Mouse (Mus musculus) spleen, embryonic (tissue): Measurements from ENCODE around the gene Nisch.

ENCODE experiments used
- CTCF ChIA-PET: fragments of 350-600 bp; sonication (Branson Sonifier 250); formaldehyde crosslinking; loops from one replicate; lab custom pipeline; 2022; lab: Charles Lee

Gene Nisch

DNA sequence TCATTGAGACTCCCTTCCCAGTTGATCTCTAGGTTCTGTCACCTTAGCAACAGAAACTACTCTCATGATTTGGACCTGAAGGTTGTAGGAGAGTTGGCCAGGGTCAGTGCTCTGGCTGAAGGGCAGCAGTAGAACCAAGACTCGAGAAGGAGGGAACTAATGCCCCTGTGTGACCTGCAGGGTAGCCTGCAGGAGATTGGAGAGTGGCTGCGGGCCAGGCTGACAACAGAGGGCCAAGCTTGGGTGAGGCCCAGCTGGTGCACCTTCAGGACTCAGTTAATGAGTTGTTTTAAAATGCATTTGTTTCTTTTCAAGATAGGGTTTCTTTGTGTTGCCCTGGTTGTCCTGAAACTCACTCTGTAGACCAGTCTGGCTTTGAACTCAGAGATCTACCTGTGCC, 51.7 kb downstream of the Nisch start:
- CTCF ChIA-PET = no interaction called here

- CTCF ChIA-PET = no interaction called here
These were observed 52.7 kb downstream of the Nisch start for GRCm38 (mm10) chr14:31164067-31164466.

DNA sequence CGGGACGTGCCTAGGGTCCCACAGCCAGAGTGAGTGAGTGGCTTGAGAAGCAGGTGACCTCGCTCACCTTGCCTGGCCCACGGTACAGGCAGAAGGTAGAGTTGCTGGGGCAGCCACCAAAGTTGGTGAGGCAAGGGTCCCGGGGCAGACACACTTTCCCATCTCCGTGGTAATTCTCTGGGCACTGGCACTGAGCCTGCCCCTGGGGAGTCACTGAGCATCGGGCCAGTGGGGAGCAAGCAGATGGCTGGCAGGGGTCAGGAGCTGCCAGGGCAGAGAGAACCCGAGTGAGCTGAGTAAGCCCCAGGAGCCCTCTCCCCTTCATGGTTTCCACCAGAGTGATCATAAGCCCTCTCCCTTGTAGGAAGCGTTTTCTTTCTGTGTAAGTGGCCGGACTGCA, 55.1 kb downstream of the Nisch start:
- CTCF ChIA-PET = no interaction called here

GRCm38 (mm10) chr14:31161191-31161590, 55.6 kb downstream of the Nisch start:
- CTCF ChIA-PET = no interaction called here

DNA sequence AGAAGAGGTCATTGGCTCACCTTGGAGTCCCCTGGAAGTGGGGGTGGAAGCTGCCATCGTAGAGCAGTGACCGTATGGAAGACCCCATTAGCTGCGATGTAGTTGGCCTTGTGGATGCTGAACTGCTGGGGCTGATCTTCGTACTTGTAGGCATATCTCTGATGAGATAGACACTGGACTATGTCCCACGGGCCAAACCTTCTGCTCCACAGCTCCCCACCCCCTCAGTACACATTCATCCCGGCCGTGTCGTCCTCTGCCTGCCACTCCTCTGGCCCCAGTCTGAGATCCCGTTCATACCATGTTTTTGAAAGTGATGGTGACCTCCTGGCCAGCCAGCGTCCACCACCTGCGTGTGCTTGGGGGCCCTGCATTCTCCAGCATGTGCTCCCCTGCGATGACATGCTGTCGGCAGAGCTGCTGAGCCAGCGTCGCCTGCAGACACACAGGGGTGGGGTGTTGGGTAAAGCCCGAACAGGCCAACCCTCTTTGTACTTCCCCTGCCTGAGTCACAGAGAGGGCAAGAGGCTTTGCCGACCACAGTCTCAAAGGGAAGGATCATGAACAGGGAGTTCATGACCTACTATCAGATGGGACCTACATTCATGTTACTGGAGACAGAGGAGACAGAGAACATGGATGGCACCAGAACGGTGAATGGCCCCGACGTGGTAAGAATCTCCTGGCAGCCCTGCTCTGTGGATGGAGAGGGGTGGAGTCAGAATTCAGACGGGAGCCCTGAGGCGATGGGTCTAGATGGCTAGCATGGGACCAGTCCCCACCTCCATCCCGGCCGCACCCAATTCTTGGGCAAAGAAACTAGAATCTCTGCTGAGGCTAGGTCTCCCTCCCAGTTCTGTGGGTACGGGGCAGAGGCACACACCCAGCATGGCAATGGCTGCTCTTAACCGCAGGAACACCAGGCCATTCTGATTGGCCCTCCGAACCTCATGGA, 56.3 kb downstream of the Nisch start:
- CTCF ChIA-PET = no interaction called here

- CTCF ChIA-PET = no interaction called here
These were observed 71.1 kb downstream of the Nisch start for GRCm38 (mm10) chr14:31145694-31146093.

DNA sequence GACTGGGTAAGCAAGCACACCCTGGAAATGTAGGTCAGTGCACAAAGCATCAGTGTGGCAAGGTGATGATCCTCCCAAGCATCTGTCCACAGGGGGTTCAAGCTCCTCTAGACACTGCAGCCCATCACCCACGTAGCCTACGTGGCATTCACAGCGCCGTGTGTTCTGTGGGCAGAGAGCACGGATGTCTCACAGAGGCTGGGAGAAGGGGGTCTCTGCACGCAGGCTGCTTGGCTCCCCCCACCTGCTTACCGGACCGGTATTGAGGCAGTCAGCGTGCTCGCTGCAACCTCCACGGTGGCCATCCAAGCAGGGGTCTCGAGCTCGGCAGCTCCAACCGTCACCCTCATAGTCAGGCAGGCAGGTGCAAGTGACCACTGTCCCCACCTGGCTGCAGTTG, 75.7 kb downstream of the Nisch start:
- CTCF ChIA-PET = no interaction called here

DNA sequence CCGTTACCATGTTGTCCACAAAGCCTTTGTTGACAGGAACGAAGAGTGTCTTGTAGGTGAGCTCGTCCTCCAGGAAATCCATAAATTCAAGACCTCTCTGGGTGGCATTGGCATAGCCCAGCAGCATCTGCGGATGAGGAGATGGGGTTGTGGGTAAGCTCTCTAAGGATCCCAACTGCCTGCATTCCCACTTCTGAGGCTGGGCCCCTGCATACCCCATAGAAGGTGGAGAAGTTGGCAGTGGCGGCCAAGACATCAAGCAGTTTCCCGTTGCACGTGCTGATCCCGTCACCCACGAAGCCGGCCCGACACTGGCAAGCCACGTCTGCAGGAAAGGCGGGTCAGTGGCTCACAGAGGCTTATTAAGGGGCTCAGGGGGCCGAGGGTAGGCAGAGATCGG, 76.6 kb downstream of the Nisch start:
- CTCF ChIA-PET = no interaction called here

DNA sequence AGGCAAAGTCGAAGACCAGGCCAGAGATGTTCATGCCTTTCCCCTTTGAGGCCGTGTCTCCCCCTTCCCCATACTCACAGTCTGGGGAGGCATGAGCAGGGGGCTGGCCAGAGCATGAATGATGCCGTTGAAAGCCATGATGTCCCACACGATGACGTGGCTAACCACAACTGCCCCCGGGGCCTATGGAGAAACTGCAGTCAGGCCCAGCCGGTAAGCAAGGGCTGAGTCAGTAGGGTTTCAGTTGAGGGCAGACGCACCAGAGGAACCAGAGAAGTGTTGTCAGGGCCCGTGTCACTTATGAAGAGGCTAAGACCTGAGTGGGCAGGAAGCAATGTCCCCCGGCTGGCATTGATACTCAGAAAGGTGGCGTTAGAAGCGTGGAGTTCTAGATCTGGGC, 77.1 kb downstream of the Nisch start:
- CTCF ChIA-PET = interaction anchor here (1.0 kb wide), 1 partner anchor 8 kb away, joined by 10 read pairs; no protein-coding TSS in a partner anchor

DNA sequence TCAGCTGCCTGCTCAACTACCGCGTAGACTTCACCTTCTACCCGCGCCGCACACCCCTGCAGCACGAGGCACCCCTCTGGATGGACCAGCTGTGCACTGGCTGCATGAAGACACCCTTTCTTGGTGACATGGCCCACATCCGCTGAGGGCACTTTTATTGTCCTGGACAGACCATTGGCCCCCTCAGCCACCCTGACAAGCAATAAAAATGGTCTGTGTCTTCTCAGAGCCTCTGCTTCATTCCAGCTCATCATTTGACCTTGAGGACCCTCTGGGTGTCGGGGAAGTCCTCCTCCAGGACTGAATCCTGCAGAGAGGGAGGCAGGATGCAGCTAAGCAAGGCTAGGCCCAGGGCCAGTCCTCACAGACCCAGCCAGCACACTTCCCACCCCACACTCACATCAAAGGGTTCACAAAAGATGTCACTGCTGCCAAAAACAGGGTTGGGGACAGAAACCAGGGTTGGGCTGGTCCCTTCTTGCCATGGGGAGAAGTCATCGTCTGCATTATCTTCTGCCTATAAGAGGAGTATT, 77.8 kb downstream of the Nisch start:
- CTCF ChIA-PET = interaction anchor here (1.0 kb wide), 1 partner anchor 9 kb away, joined by 10 read pairs; no protein-coding TSS in a partner anchor

- CTCF ChIA-PET = no interaction called here
These were observed 78.4 kb downstream of the Nisch start for GRCm38 (mm10) chr14:31138219-31138896.

GRCm38 (mm10) chr14:31137791-31138190, 79.0 kb downstream of the Nisch start:
- CTCF ChIA-PET = no interaction called here

GRCm38 (mm10) chr14:31137281-31137595, 79.5 kb downstream of the Nisch start:
- CTCF ChIA-PET = no interaction called here

- CTCF ChIA-PET = no interaction called here
These were observed 80.1 kb downstream of the Nisch start for GRCm38 (mm10) chr14:31136411-31137280.

GRCm38 (mm10) chr14:31135495-31136410, 81.0 kb downstream of the Nisch start:
- CTCF ChIA-PET = no interaction called here

- CTCF ChIA-PET = no interaction called here
These were observed 82.4 kb downstream of the Nisch start for GRCm38 (mm10) chr14:31134015-31135000.

- CTCF ChIA-PET = no interaction called here
These were observed 83.6 kb downstream of the Nisch start for GRCm38 (mm10) chr14:31133023-31133665.

GRCm38 (mm10) chr14:31132491-31132975, 84.2 kb downstream of the Nisch start:
- CTCF ChIA-PET = no interaction called here

GRCm38 (mm10) chr14:31132031-31132430, 84.7 kb downstream of the Nisch start:
- CTCF ChIA-PET = interaction anchor here (0.6 kb wide), 1 partner anchor 67 kb away, joined by 3 read pairs; no protein-coding TSS in a partner anchor
